Mouse (Mus musculus) CH12.LX (cell line): ENCODE data around the gene Mospd3.

Experiments
- CTCF ChIP-seq, 2 experiments: IDR thresholded peaks in 1 of 2; conservative IDR thresholded peaks in 1 of 2; 2 replicates each; pipeline ENCODE4 v1.5.1; 2011 to 2012; ENCODE audit warnings: low read depth in 2 of 2, low read length in 2 of 2, improper control_type of control experiment in 1 of 2, inconsistent platforms in 1 of 2, mild to moderate bottlenecking in 1 of 2, moderate library complexity in 1 of 2
- E2F4 ChIP-seq: IDR thresholded peaks from 2 replicates; pipeline ENCODE4 v1.6.1; 2011; ENCODE audit warnings: low read depth, low read length, improper control_type of control experiment; ENCODE audit not compliant: insufficient replicate concordance
- GABPA ChIP-seq: IDR thresholded peaks from 2 replicates; pipeline ENCODE4 v1.6.1; 2012; ENCODE audit warnings: low read depth, low read length, improper control_type of control experiment, inconsistent platforms; ENCODE audit not compliant: insufficient replicate concordance
- NRF1 ChIP-seq: IDR thresholded peaks from 2 replicates; pipeline ENCODE4 v1.6.1; 2014; ENCODE audit warnings: low read depth, mild to moderate bottlenecking, inconsistent platforms, low read length, improper control_type of control experiment, moderate library complexity
- POLR2A ChIP-seq: IDR thresholded peaks from 2 replicates; pipeline ENCODE4 v1.6.1; 2011; ENCODE audit warnings: low read depth, mild to moderate bottlenecking, improper control_type of control experiment, low read length
- RAD21 ChIP-seq: IDR thresholded peaks from 2 replicates; pipeline ENCODE4 v1.6.1; 2011; ENCODE audit warnings: low read depth, mild to moderate bottlenecking, low read length, improper control_type of control experiment, moderate library complexity
- ZKSCAN1 ChIP-seq: IDR thresholded peaks from 2 replicates; pipeline ENCODE4 v1.6.1; 2012; ENCODE audit warnings: low read depth, inconsistent platforms, low read length, improper control_type of control experiment, borderline replicate concordance

DNA sequence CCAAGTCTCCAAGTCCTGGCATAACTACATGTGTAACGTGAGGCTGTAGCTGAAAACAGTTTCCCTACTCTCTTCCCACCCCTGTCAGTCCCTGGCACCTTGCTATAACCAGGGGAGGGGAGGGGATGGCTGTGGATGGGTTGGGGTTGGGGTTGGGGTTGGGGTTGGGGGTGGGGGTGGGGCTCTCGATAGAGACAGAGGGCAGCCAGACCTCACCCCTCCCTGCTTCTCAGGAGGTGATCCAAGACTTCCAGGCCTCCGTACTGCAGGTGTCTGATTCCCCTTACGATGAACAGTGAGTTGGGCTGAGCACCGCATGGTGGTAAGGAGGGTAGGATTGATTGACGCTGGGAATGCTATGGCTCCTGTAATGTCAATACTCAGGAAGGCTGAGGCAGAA lies 35.1 kb downstream of the Mospd3 start:
- TF ChIP-seq ZKSCAN1 (no peak), RAD21 (no peak), GABPA (no peak), NRF1 (no peak), E2F4 (no peak), POLR2A (no peak), CTCF (conservative IDR thresholded peaks at IDR 0.05 in 1 of 2, IDR thresholded peaks at IDR 0.05 in 1 of 2; ENCODE audit: low read depth in 2 of 2, low read length in 2 of 2) (no peak)
